20 mouse cellular contexts compared by ENCODE assay signal in the genomic region with DNA sequence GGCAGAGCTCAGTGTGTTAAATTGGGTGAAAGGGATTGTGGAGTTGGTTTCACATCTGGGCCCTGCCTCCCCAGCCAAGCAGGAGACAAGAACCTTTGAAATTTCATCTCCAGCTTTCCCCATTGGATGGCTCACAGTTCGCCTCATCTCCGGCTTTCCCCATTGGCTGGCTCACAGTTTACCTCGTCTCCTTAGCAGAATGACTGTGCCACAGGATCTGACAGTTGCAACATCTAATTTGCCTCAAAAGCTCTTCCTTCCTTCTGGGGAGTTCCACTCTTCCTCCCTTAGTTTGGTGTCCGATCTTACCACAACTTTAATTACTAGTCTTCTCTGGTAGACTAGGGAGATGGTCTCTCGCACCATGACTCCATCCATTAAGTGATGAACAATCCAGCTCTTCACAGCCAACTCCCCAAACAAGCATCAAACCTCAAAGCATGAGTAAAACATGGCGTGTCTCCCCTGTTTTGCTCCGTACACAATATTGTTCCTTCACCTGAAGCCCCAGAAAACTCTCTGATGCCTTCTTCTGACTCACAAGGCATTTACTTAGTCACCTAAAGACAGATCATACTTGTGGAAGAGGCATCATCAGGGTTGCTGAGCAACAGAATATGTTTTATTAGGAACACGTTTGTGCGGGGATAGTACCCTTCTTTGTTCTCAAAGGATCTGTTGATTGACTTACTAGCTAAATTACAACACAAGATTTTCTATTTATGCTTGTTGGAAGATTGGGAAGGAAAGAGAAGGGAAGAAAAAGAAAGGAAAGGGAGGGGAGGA.
DNase-seq lines count a peak whose midpoint lies in the region; ATAC-seq and TF ChIP-seq lines count a peak whose summit lies in the region.
"Had no signal": no experiment of that assay in that cellular context is flagged by ENCODE, and none has a peak within 500 bp of the region (broad histone marks: within the 10 kb centered on the region; RNA-seq: fewer than 3 reads in every experiment).

No protein-coding gene starts in this region.

- ATAC-seq in common myeloid progenitor, adult 5-6 weeks (replicated peaks; ENCODE audit: low read depth, poor library complexity, severe bottlenecking), result peak; percentile 26
- no peak for ATAC-seq in kidney, embryonic 16.5 days (ENCODE audit: low FRiP score, low TSS enrichment)
- ATAC-seq: forebrain, embryonic 15.5 days; hindbrain, embryonic 16.5 days; inflammation-experienced regulatory T-cells, adult 6 months; intestine, postnatal 0 days had no signal

- no peak overlapping the region for H3K9ac ChIP-seq in kidney, embryonic 16.5 days (replicated peaks; ENCODE audit: low read length)
- H3K9ac ChIP-seq: forebrain, embryonic 15.5 days; heart, embryonic 13.5 days had no signal

- no peaks in the 10 kb centered on the region for H3K36me3 ChIP-seq in myocyte (ENCODE audit: control insufficient read depth, insufficient read depth)
- no peaks in the 10 kb centered on the region for H3K36me3 ChIP-seq in kidney, embryonic 16.5 days (ENCODE audit: insufficient read depth, low read length)
- H3K36me3 ChIP-seq: embryonic facial prominence, embryonic 10.5 days; forebrain, embryonic 15.5 days; heart, embryonic 13.5 days had no signal

- no peaks in the 10 kb centered on the region for H3K27me3 ChIP-seq in myocyte (ENCODE audit: control insufficient read depth, insufficient read depth, insufficient read length)
- H3K27me3 ChIP-seq in kidney, embryonic 16.5 days (ENCODE audit: insufficient read depth, low read length), result no peaks in the 10 kb centered on the region
- H3K27me3 ChIP-seq: CH12.LX; forebrain, embryonic 15.5 days; heart, embryonic 13.5 days had no signal

- H3K4me1 ChIP-seq in kidney, embryonic 16.5 days (ENCODE audit: insufficient read depth, low read length), result no peaks in the 10 kb centered on the region
- H3K4me1 ChIP-seq: forebrain, embryonic 15.5 days had no signal

- H3K27ac ChIP-seq in kidney, embryonic 16.5 days (ENCODE audit: low read length), result no peak overlapping the region
- H3K27ac ChIP-seq: embryonic facial prominence, embryonic 10.5 days; forebrain, embryonic 15.5 days; heart, embryonic 13.5 days had no signal

- no peak for TF ChIP-seq POLR2A in myocyte (IDR thresholded peaks at IDR 0.05; ENCODE audit: insufficient read length, low read depth)

- H3ac ChIP-seq in myocyte (ENCODE audit: control insufficient read depth, insufficient read length), result no peak overlapping the region

- no peaks in the 10 kb centered on the region for H3K79me2 ChIP-seq in myocyte (ENCODE audit: control insufficient read depth, insufficient read depth)

- no peaks in the 10 kb centered on the region for H3K9me3 ChIP-seq in kidney, embryonic 16.5 days (ENCODE audit: low read length)
- H3K9me3 ChIP-seq: embryonic facial prominence, embryonic 10.5 days; forebrain, embryonic 15.5 days; heart, embryonic 13.5 days had no signal

- WGBS in kidney, embryonic 16.5 days, result 81% methylated on average over 9 of the region's 9 CpGs

- DNase-seq in 3134 (ENCODE audit: extremely low read depth, insufficient read length, low spot score), result peak; percentile 42
- DNase-seq in 416B (ENCODE audit: low read depth), result peak; percentile 60
- no peak for DNase-seq in layer of hippocampus, adult 9-11 months
- DNase-seq: adrenal gland, adult 8-10 months; adrenal gland, postnatal 36 days; cerebellum, adult 11-12 months; cerebellum, adult 9-10 months; cerebellum, postnatal 36 days; gastrocnemius, postnatal 14 days; heart, postnatal 36 days had no signal

- H3K4me2 ChIP-seq in myocyte (ENCODE audit: low read depth), result peak overlapping the region; percentile 37
- no peak overlapping the region for H3K4me2 ChIP-seq in kidney, embryonic 16.5 days (replicated peaks; ENCODE audit: low read depth, low read length)
- H3K4me2 ChIP-seq: forebrain, embryonic 15.5 days; heart, embryonic 13.5 days had no signal

- H3K4me3 ChIP-seq in myocyte, result no peak overlapping the region
- no peak overlapping the region for H3K4me3 ChIP-seq in kidney, embryonic 16.5 days (ENCODE audit: low read length)
- H3K4me3 ChIP-seq: embryonic facial prominence, embryonic 10.5 days; forebrain, embryonic 15.5 days; heart, embryonic 13.5 days had no signal

TF ChIP-seq in myocyte, 11 proteins besides CTCF, POLR2A, EP300 and RAD21:
- TF ChIP-seq TCF12 (IDR thresholded peaks at IDR 0.05; ENCODE audit: insufficient read depth, poor library complexity, severe bottlenecking) (no peak), E2F4 (IDR thresholded peaks at IDR 0.05; ENCODE audit: insufficient read depth) (no peak), SRF (IDR thresholded peaks at IDR 0.05; ENCODE audit: control insufficient read depth, insufficient read length, low read depth) (no peak), CEBPB (IDR thresholded peaks at IDR 0.05; ENCODE audit: insufficient read depth, poor library complexity, severe bottlenecking) (no peak)
TF ChIP-seq in myocyte: peak in this region for 0.
